Mouse (Mus musculus): Measurements from ENCODE around the gene Ap1b1. TPM values are rescaled to one million over a fixed set of nuclear protein-coding genes. Genes with fewer than 3 reads are reported as not detected.

Gene Ap1b1
- polyA plus RNA-seq, 1 experiment from 2014 or later, result 69.7 TPM

GRCm38 (mm10) chr11:5060756-5061412 lies 74.3 kb downstream of the Ap1b1 start:
- ChIA-PET CTCF (interaction anchor here (1.5 kb wide), 1 partner anchor 23 kb away, joined by 3 read pairs; no protein-coding TSS in a partner anchor), POLR2A (interaction anchor here (0.8 kb wide), 1 partner anchor 10 kb away, joined by 3 read pairs; no protein-coding TSS in a partner anchor)
- DNase-seq (ENCODE audit: low read depth, low spot score), result no peak
- no peaks in the 10 kb centered on the region for H3K27me3 ChIP-seq
- TF ChIP-seq CTCF (IDR thresholded peaks at IDR 0.05), result no peak
- in situ Hi-C loops (cut with MboI; ENCODE audit: low pct_unique_long_range_greater_than_20kb), result no loop called here
- no peak for ATAC-seq

DNA sequence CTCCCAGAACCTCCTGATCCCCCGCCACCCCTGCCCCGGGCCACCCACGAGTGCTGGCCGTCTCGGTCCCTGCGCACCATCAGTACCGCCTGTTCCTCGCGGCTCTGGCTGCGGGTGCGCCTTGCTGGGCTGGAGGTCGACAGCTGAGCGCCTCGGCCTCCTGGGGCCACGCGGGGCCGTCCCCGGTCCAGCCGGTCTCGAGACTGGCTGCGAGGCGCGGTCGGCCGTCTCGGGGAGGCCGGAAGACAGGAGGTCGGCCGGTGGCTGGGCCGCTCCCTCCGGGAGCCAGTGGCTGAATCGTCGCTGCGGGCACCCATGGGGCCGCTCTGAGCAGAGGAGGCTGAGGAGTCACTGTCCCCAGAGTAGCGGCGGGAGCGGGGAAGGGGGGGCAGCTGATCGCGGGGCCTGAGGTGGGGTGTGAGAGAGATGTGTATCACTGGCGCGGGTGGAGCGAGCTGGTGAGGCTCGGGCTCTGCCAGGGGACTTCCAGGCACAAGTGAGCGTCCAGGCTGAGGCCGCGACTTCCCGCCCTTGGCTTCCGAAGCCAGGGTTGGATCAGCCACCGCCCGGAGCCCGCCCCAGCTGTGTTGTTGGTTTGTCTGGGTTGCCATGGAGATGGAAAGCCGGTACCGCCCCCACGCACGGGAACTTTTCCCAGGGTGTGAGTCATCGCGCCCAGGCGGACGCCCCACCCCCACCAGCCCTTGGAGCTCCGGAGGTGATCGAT lies 75.0 kb downstream of the Ap1b1 start:
- ATAC-seq, result no peak
- DNase-seq (ENCODE audit: low read depth, low spot score), result peak; percentile 69
- POLR2A ChIA-PET, result interaction anchor here (1.3 kb wide), 1 partner anchor 37 kb away, joined by 3 read pairs; the partner anchor contains the start of gene Rhbdd3
- in situ Hi-C loops (cut with MboI; ENCODE audit: low pct_unique_long_range_greater_than_20kb), result no loop called here
- TF ChIP-seq CTCF (IDR thresholded peaks at IDR 0.05), result no peak
- CTCF ChIA-PET, result no interaction called here
- no peaks in the 10 kb centered on the region for H3K27me3 ChIP-seq

DNA sequence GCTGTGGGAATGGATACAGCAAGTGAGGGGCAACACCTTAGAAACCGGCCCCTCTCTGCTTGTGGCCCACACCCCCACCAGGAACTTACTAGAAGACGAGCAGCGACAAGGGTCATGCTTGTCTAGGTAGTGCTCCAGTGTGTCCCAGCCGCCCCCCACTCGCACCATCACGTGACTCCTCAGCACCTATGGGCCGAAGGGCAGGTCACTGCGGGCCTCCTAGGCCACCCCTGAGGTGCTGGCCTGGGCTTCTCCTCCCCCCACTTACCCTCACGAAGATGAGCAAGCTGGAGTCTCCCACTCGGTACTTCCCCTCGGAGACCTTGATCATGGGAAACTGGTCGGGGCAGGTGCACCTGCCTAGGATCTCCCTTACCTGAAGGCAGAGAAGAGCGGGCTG lies 75.7 kb downstream of the Ap1b1 start:
- DNase-seq (ENCODE audit: low read depth, low spot score), result no peak
- H3K27me3 ChIP-seq, result no peaks in the 10 kb centered on the region
- ATAC-seq, result no peak

GRCm38 (mm10) chr11:5062860-5063505 lies 76.4 kb downstream of the Ap1b1 start:
- DNase-seq (ENCODE audit: low read depth, low spot score), result no peak
- CTCF ChIA-PET, result interaction anchor here (0.8 to 1.6 kb wide), 3 partner anchors 12 to 47 kb away, joined by 3 to 7 read pairs (median 4); no protein-coding TSS in a partner anchor
- no peaks in the 10 kb centered on the region for H3K27me3 ChIP-seq

More for the DNA sequence above, 75.7 kb downstream of the Ap1b1 start:
- CTCF ChIA-PET, result interaction anchor here (1.6 kb wide), 1 partner anchor 13 kb away, joined by 7 read pairs; no protein-coding TSS in a partner anchor
- in situ Hi-C loops (cut with MboI; ENCODE audit: low pct_unique_long_range_greater_than_20kb), result no loop called here
- TF ChIP-seq CTCF (IDR thresholded peaks at IDR 0.05), result no peak
- POLR2A ChIA-PET, result interaction anchor here (1.3 kb wide), 1 partner anchor 36 kb away, joined by 3 read pairs; the partner anchor contains the start of gene Rhbdd3

DNA sequence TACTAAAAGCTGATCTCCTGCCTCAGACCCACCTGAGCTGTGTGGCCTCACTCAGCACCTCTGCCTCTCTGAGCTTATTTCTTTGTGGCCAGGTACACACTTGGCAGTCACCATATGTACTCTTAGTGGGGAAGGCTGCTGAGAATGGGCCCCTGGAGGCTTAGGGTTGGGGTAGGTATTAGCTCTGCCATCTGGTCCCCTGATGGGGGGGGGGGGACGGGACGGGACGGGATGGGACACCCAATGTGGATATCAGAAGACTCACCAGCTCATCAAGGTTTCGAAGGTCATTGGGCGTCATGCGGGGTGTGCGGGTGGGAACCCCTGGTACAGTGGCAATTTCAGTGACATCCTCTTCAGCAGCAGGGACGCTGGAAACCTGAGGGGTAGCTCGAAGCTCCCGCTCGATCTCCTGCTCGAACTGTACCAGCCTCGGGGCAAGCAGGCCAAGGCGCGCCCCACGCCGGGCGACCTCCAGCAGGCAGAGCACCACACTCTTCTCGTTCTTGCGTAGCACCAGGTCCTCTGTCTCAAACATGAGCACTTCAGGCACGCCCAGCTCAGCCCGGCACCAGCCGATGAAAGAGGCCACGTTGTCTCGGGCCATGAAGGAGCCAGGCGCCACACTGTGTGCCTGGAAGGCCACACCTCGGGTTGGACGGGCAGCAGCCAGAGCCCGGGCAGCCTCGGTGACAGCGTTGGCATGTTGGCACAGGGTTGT lies 77.1 kb downstream of the Ap1b1 start:
- TF ChIP-seq CTCF (IDR thresholded peaks at IDR 0.05), result no peak
- DNase-seq (ENCODE audit: low read depth, low spot score) (no peak), ATAC-seq (no peak)
- in situ Hi-C loops (cut with MboI; ENCODE audit: low pct_unique_long_range_greater_than_20kb), result no loop called here
- CTCF ChIA-PET, result interaction anchor here (0.8 to 1.6 kb wide), 3 partner anchors 12 to 48 kb away, joined by 3 to 7 read pairs (median 4); no protein-coding TSS in a partner anchor
- POLR2A ChIA-PET, result no interaction called here
- H3K27me3 ChIP-seq, result no peaks in the 10 kb centered on the region

More at GRCm38 (mm10) chr11:5062860-5063505, 76.4 kb downstream of the Ap1b1 start:
- POLR2A ChIA-PET, result interaction anchor here (1.3 kb wide), 1 partner anchor 35 kb away, joined by 3 read pairs; the partner anchor contains the start of gene Rhbdd3
- in situ Hi-C loops (cut with MboI; ENCODE audit: low pct_unique_long_range_greater_than_20kb), result no loop called here
- no peak for ATAC-seq
- no peak for TF ChIP-seq CTCF (IDR thresholded peaks at IDR 0.05)

GRCm38 (mm10) chr11:5064282-5065055 lies 77.8 kb downstream of the Ap1b1 start:
- no peak for TF ChIP-seq CTCF (IDR thresholded peaks at IDR 0.05)
- ChIA-PET CTCF (interaction anchor here (1.5 to 1.9 kb wide), 3 partner anchors 42 to 50 kb away, joined by 6 to 7 read pairs (median 7); no protein-coding TSS in a partner anchor), POLR2A (interaction anchor here (0.9 to 1.4 kb wide), 3 partner anchors 28 to 48 kb away, joined by 3 to 5 read pairs (median 4); no protein-coding TSS in a partner anchor)
- no peak for ATAC-seq
- in situ Hi-C loops (cut with MboI; ENCODE audit: low pct_unique_long_range_greater_than_20kb), result loop anchor here (5.0 kb wide), 1 partner anchor 47 kb away; no protein-coding TSS in a partner anchor
- DNase-seq (ENCODE audit: low read depth, low spot score), result no peak
- H3K27me3 ChIP-seq, result no peaks in the 10 kb centered on the region

DNA sequence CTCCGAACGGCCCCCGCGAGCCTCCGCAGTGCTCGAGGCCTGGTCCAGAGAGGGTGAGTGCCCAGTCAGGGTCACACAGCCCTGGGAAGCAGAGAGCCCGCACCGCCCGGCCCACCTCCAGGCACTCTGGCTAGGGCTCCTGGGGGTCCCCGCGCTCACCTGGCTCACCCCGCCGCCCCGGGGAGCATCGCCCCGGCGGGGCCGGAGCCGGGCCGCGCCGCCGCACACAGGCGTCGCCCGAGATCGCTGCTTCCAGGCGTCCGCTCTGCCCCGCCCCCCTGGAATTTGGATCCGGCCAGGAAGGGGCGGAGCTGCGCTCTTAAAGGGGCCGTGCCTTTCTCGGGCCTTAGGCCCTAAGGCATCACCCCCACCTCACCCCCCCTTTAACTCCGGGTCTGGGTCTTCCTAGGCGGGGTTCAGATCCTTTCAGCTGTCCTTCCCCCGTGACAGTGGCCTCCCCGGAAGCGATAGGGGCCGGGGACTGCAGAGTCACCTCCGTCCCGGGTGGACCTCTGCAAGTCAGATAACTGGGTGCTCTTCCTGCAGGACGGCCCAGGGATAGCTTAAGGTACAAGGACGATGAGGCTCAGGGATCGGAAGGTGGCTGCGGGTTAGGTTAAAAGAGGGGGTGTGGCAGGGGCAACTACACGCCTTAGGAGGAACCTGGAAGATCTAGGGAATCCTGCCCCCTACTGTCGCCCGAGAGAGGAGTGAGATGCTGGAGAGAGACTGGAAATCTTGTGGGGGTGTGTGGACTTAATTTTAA lies 78.6 kb downstream of the Ap1b1 start, which contains the start of gene Gas2l1:
Gene Gas2l1, minus strand, starts transcription at position 272 of the 766 bp plus-strand sequence.
- DNase-seq (ENCODE audit: low read depth, low spot score) (peak; percentile 64), ATAC-seq (peak; percentile 75)
- in situ Hi-C loops (cut with MboI; ENCODE audit: low pct_unique_long_range_greater_than_20kb), result loop anchor here (5.0 kb wide), 1 partner anchor 48 kb away; no protein-coding TSS in a partner anchor
- no peak for TF ChIP-seq CTCF (IDR thresholded peaks at IDR 0.05)
- ChIA-PET CTCF (interaction anchor here (0.7 to 1.9 kb wide), 9 partner anchors 9 to 67 kb away, joined by 3 to 7 read pairs (median 3); no protein-coding TSS in a partner anchor), POLR2A (interaction anchor here (0.9 to 1.4 kb wide), 3 partner anchors 28 to 49 kb away, joined by 3 to 5 read pairs (median 4); no protein-coding TSS in a partner anchor)
- no peaks in the 10 kb centered on the region for H3K27me3 ChIP-seq

DNA sequence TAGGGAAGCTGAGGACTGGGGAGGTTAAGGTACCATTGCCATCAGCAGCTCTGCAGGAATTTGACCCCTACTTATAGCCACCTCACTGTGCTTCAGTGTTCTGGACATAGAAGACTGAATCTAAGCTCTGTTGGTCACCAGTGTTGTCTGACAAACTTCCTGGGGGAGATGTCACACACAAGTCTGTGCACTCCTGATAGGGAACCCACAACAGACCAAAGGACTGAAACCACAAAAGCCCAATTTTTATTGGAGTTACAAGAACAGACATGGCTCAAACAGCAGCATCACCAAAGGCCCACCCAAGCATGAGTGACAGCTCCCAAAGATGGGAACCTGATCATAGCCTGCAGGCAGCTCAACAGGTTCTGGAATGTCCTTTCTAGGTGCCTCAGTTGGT lies 80.4 kb downstream of the Ap1b1 start:
- in situ Hi-C loops (cut with MboI; ENCODE audit: low pct_unique_long_range_greater_than_20kb), result loop anchor here (5.0 kb wide), 1 partner anchor 50 kb away; no protein-coding TSS in a partner anchor
- TF ChIP-seq CTCF (IDR thresholded peaks at IDR 0.05), result no peak
- POLR2A ChIA-PET, result interaction anchor here (1.2 kb wide), 1 partner anchor 51 kb away, joined by 4 read pairs; no protein-coding TSS in a partner anchor
- no peak for ATAC-seq
- no peak for DNase-seq (ENCODE audit: low read depth, low spot score)
- CTCF ChIA-PET, result interaction anchor here (0.8 to 1.1 kb wide), 2 partner anchors 8 to 9 kb away, joined by 3 read pairs; partner anchors contain the start of gene Rasl10a
- no peaks in the 10 kb centered on the region for H3K27me3 ChIP-seq
